Mouse (Mus musculus) myocyte (in vitro differentiated cells): Measurements from ENCODE around the gene Mcemp1. TPM values are rescaled to one million over a fixed set of nuclear protein-coding genes. Genes with fewer than 3 reads are reported as not detected.
A peak's percentile ranks its signal among the peaks of the same experiment; 100 is the strongest.

Experiments
- H3K27me3 ChIP-seq: one replicate; pipeline ENCODE4 v1.6.1; 2011; ENCODE audit not compliant: control insufficient read depth, insufficient read depth, insufficient read length
- H3K36me3 ChIP-seq: one replicate; pipeline ENCODE4 v1.6.1; 2011; ENCODE audit not compliant: control insufficient read depth, insufficient read depth
- H3K4me2 ChIP-seq: one replicate; pipeline ENCODE4 v1.6.1; 2011; ENCODE audit warnings: low read depth, control low read depth
- H3K4me3 ChIP-seq: one replicate; pipeline ENCODE4 v1.5.1; 2011; ENCODE audit warnings: mild to moderate bottlenecking, control low read depth, moderate library complexity
- H3K79me2 ChIP-seq: one replicate; pipeline ENCODE4 v1.6.1; 2011; ENCODE audit not compliant: control insufficient read depth, insufficient read depth
- H3ac ChIP-seq: one replicate; pipeline ENCODE4 v1.6.1; 2011; ENCODE audit not compliant: control insufficient read depth, insufficient read length
- CEBPB ChIP-seq: IDR thresholded peaks from 2 replicates; pipeline ENCODE4 v1.6.1; 2011; ENCODE audit warnings: mild to moderate bottlenecking, moderate library complexity; ENCODE audit not compliant: poor library complexity, insufficient read depth, severe bottlenecking
- E2F4 ChIP-seq: IDR thresholded peaks from one replicate; pipeline ENCODE4 v1.6.1; 2011; ENCODE audit warnings: mild to moderate bottlenecking, control low read depth, moderate library complexity; ENCODE audit not compliant: insufficient read depth
- MAX ChIP-seq: IDR thresholded peaks from one replicate; pipeline ENCODE4 v1.6.1; 2011; ENCODE audit warnings: low read depth, mild to moderate bottlenecking, control low read depth
- MYOD1 ChIP-seq, 3 experiments: IDR thresholded peaks; one replicate each; pipeline ENCODE4 v1.6.1; 2011; ENCODE audit warnings: control low read depth in 2 of 3, low read depth in 2 of 3, mild to moderate bottlenecking in 2 of 3, moderate library complexity in 1 of 3; ENCODE audit not compliant: insufficient read length in 2 of 3, control insufficient read depth in 1 of 3
- MYOG ChIP-seq, 3 experiments: IDR thresholded peaks; one replicate each; pipeline ENCODE4 v1.6.1; 2011; ENCODE audit warnings: control low read depth in 2 of 3, low read depth in 2 of 3, mild to moderate bottlenecking in 2 of 3; ENCODE audit not compliant: insufficient read length in 2 of 3, control insufficient read depth in 1 of 3, insufficient read depth in 1 of 3
- POLR2A ChIP-seq: IDR thresholded peaks from one replicate; pipeline ENCODE4 v1.6.1; 2011; ENCODE audit warnings: low read depth, mild to moderate bottlenecking, control low read depth, moderate library complexity; ENCODE audit not compliant: insufficient read length
- POLR2AphosphoS2 ChIP-seq: IDR thresholded peaks from one replicate; pipeline ENCODE4 v1.6.1; 2011; ENCODE audit warnings: low read depth, control low read depth; ENCODE audit not compliant: insufficient read length
- REST ChIP-seq: IDR thresholded peaks from one replicate; pipeline ENCODE4 v1.6.1; 2011; ENCODE audit warnings: mild to moderate bottlenecking, control low read depth, moderate library complexity; ENCODE audit not compliant: insufficient read depth, insufficient read length
- SRF ChIP-seq: IDR thresholded peaks from one replicate; pipeline ENCODE4 v1.6.1; 2011; ENCODE audit warnings: low read depth; ENCODE audit not compliant: control insufficient read depth, insufficient read length
- TCF12 ChIP-seq: IDR thresholded peaks from one replicate; pipeline ENCODE4 v1.6.1; 2011; ENCODE audit warnings: mild to moderate bottlenecking, control low read depth; ENCODE audit not compliant: poor library complexity, insufficient read depth, severe bottlenecking
- TCF3 ChIP-seq: IDR thresholded peaks from one replicate; pipeline ENCODE4 v1.6.1; 2011; ENCODE audit warnings: low read depth, control low read depth; ENCODE audit not compliant: insufficient read length
- USF1 ChIP-seq: IDR thresholded peaks from one replicate; pipeline ENCODE4 v1.6.1; 2011; ENCODE audit warnings: low read depth, mild to moderate bottlenecking, control low read depth, moderate library complexity
- polyA plus RNA-seq: library from polyadenylated mRNA; unstranded; fragments of >200 nt; fragmentation: generic; extraction: Trizol; gene quantifications from one replicate; pipeline ENCODE4 v1.2.1, GENCODE M21; 2012; ENCODE audit warnings: missing spikeins

Mcemp1 gene
- polyA plus RNA-seq, 1 experiment = not detected

GRCm38 (mm10) chr8:3628014-3628413, 37.5 kb upstream of the Mcemp1 start:
- TF ChIP-seq POLR2AphosphoS2 (no peak), E2F4 (no peak), POLR2A (no peak), MYOG (IDR thresholded peaks at IDR 0.05; ENCODE audit: control insufficient read depth in 1 of 3, insufficient read depth in 1 of 3, insufficient read length in 2 of 3, low read depth in 2 of 3) (no peak)
- Histone ChIP-seq H3ac (no peak overlapping the region), H3K36me3 (no peaks in the 10 kb centered on the region), H3K4me2 (no peak overlapping the region), H3K27me3 (no peaks in the 10 kb centered on the region), H3K4me3 (no peak overlapping the region), H3K79me2 (no peaks in the 10 kb centered on the region)

DNA sequence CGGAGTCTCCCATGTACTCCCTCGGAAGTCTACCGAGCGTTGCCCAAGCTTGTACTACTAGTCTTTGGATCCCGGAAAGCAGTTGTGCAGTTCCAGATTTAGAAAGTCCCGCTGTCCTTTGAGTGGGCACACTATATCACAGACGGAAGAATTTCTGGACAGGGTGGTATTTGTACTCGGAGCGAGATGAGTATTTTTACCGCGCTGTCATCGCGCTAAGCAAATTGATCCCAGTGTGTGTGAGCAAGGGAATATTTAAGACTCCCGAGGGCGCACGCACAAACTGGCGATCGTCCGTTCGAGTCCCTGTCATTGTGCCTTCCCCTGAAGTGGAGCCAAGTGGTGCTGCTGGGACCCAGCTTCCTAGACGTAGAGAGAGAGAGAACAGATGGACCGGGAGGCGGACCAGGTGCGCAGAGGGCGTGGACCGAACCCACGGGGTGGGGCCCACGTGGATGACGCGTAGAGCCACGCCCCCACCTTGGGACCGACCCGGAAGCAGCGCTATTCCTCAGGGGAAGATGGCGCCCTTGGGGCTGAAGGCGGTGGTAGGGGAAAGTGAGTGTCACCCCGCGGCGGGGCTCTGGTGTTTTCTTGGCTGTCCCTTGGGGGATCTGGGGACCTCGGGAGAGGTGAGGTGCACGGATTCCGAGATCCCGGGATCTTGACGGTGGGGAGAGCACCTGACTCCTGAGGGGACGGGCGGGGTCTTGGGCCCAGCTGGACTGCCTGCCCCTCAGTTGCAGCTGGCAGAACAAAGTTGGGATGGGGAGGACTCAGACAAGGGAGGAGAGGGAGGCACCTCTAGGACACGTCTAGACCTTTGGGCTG, 34.7 kb upstream of the Mcemp1 start, which contains the start of gene Stxbp2:
Gene Stxbp2 (plus strand): TSS at position 309 of the 831 bp plus-strand sequence.
- no peak within 1 kb of the TSS for H3ac ChIP-seq
- peak within 1 kb of the TSS; percentile 24 for H3K4me3 ChIP-seq
- no peaks in the 10 kb centered on the region for H3K36me3 ChIP-seq
- H3K4me2 ChIP-seq = peak within 1 kb of the TSS; percentile 74
- TF ChIP-seq MYOD1 (IDR thresholded peaks at IDR 0.05; ENCODE audit: control insufficient read depth in 1 of 3, insufficient read length in 2 of 3, low read depth in 2 of 3) (peak in 1 of 3 experiments; percentile 12), TCF3 (no peak)
- peaks cover 8% of the 10 kb centered on the region for H3K27me3 ChIP-seq
- no peaks in the 10 kb centered on the region for H3K79me2 ChIP-seq

DNA sequence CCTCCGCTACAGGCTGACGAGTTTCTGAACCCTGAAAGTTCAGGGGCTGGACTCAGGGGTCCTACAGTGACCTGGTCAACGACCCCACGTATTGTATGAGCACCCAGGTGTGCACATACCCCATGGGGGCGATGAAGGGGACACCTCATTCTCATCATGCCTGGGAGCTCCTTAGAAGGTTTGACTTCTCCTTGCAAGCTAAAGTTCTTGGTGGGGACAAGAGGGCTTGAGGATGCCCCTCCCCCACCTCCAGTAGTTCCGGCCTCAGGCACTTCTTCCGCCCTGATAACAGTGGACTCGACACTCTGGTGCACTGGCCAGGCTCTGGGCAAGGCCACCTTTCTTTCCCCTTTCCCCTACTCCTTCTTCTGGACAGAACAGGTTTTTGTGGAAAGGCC, 34.1 kb upstream of the Mcemp1 start:
- Histone ChIP-seq H3K4me3 (peak overlapping the region; percentile 24), H3K27me3 (peaks cover 8% of the 10 kb centered on the region), H3K79me2 (no peaks in the 10 kb centered on the region), H3K36me3 (no peaks in the 10 kb centered on the region), H3ac (no peak overlapping the region), H3K4me2 (peak overlapping the region; percentile 74)
- TF ChIP-seq MYOD1 (IDR thresholded peaks at IDR 0.05; ENCODE audit: control insufficient read depth in 1 of 3, insufficient read length in 2 of 3, low read depth in 2 of 3) (no peak), SRF (no peak), TCF12 (no peak), POLR2AphosphoS2 (no peak), MYOG (IDR thresholded peaks at IDR 0.05; ENCODE audit: control insufficient read depth in 1 of 3, insufficient read depth in 1 of 3, insufficient read length in 2 of 3, low read depth in 2 of 3) (no peak), REST (no peak), E2F4 (no peak), MAX (no peak), POLR2A (no peak), USF1 (no peak), CEBPB (no peak), TCF3 (no peak)

- Histone ChIP-seq H3K4me3 (no peak overlapping the region), H3K36me3 (no peaks in the 10 kb centered on the region), H3K79me2 (no peaks in the 10 kb centered on the region), H3ac (no peak overlapping the region), H3K4me2 (no peak overlapping the region), H3K27me3 (no peaks in the 10 kb centered on the region)
- no peak for TF ChIP-seq TCF12
- no peak for TF ChIP-seq POLR2A
- TF ChIP-seq E2F4 = no peak
- no peak for TF ChIP-seq MAX
- no peak for TF ChIP-seq REST
- TF ChIP-seq POLR2AphosphoS2 = no peak
- no peak for TF ChIP-seq MYOD1 (IDR thresholded peaks at IDR 0.05; ENCODE audit: control insufficient read depth in 1 of 3, insufficient read length in 2 of 3, low read depth in 2 of 3)
- no peak for TF ChIP-seq CEBPB
- TF ChIP-seq MYOG (IDR thresholded peaks at IDR 0.05; ENCODE audit: control insufficient read depth in 1 of 3, insufficient read depth in 1 of 3, insufficient read length in 2 of 3, low read depth in 2 of 3) = no peak
- TF ChIP-seq TCF3 = no peak
- no peak for TF ChIP-seq USF1
- no peak for TF ChIP-seq SRF
Observed at GRCm38 (mm10) chr8:3645804-3646203, 19.8 kb upstream of the Mcemp1 start.

GRCm38 (mm10) chr8:3646824-3647531, 18.6 kb upstream of the Mcemp1 start:
- H3K36me3 ChIP-seq = no peaks in the 10 kb centered on the region
- no peak overlapping the region for H3K4me2 ChIP-seq
- no peaks in the 10 kb centered on the region for H3K27me3 ChIP-seq
- TF ChIP-seq POLR2A (no peak), USF1 (no peak), MYOD1 (IDR thresholded peaks at IDR 0.05; ENCODE audit: control insufficient read depth in 1 of 3, insufficient read length in 2 of 3, low read depth in 2 of 3) (no peak), MAX (no peak), TCF3 (no peak), POLR2AphosphoS2 (no peak), CEBPB (no peak), REST (no peak), MYOG (IDR thresholded peaks at IDR 0.05; ENCODE audit: control insufficient read depth in 1 of 3, insufficient read depth in 1 of 3, insufficient read length in 2 of 3, low read depth in 2 of 3) (no peak), TCF12 (no peak), SRF (no peak)
- no peak overlapping the region for H3K4me3 ChIP-seq
- H3ac ChIP-seq = no peak overlapping the region
- no peaks in the 10 kb centered on the region for H3K79me2 ChIP-seq
